Mouse (Mus musculus) embryonic facial prominence, embryonic 14.5 days (tissue): Measurements from ENCODE around the gene Cyp2d10. TPM values are rescaled to one million over a fixed set of nuclear protein-coding genes. Genes with fewer than 3 reads are reported as not detected.
"Not testable (repeated sequence)": the region's sequence is repeated elsewhere in the genome, so short reads cannot be mapped to it uniquely, and the experiment has no call there.

Source experiments
- ATAC-seq: fragments of 200-750 bp; cut with Nextera tagmentation; 2 replicates; pipeline ENCODE4 v1.8.0; 2017; ENCODE audit warnings: low read depth, moderate number of reproducible peaks, moderate TSS enrichment
- DNase-seq: peaks from one replicate; pipeline ENCODE4 v3.0.0-alpha.2; 2015; ENCODE audit warnings: low spot score
- H3K27ac ChIP-seq: fragments of 300-500 bp; sonication (generic); replicated peaks from 2 replicates; pipeline ENCODE4 v1.5.1; 2014; ENCODE audit warnings: low read depth, mild to moderate bottlenecking, low read length, moderate library complexity
- H3K27me3 ChIP-seq: fragments of 300-500 bp; sonication (generic); replicated peaks from 2 replicates; pipeline ENCODE4 v1.6.1; 2014; ENCODE audit warnings: low read length; ENCODE audit not compliant: control insufficient read depth, insufficient read depth
- H3K36me3 ChIP-seq: fragments of 300-500 bp; sonication (generic); 2 replicates; pipeline ENCODE4 v1.6.1; 2014; ENCODE audit warnings: low read length, mixed read lengths; ENCODE audit not compliant: control insufficient read depth, insufficient read depth
- H3K4me1 ChIP-seq: fragments of 300-500 bp; sonication (generic); 2 replicates; pipeline ENCODE4 v1.6.1; 2014; ENCODE audit warnings: antibody characterized with exemption, low read length; ENCODE audit not compliant: control insufficient read depth, insufficient read depth
- H3K4me2 ChIP-seq: fragments of 300-500 bp; sonication (generic); 2 replicates; pipeline ENCODE4 v1.6.1; 2014; ENCODE audit warnings: low read depth, mild to moderate bottlenecking, low read length, moderate library complexity, mixed read lengths
- H3K4me3 ChIP-seq: fragments of 300-500 bp; sonication (generic); 2 replicates; pipeline ENCODE4 v1.5.1; 2014; ENCODE audit warnings: low read depth, mild to moderate bottlenecking, low read length
- H3K9ac ChIP-seq: fragments of 300-500 bp; sonication (generic); 2 replicates; pipeline ENCODE4 v1.6.1; 2014; ENCODE audit warnings: low read depth, mild to moderate bottlenecking, low read length, moderate library complexity, mixed read lengths
- H3K9me3 ChIP-seq: fragments of 300-500 bp; sonication (generic); 2 replicates; pipeline ENCODE4 v1.6.1; 2016; ENCODE audit warnings: low read length; ENCODE audit not compliant: control insufficient read depth
- WGBS: fragments of 180-500 bp; shearing (Covaris S2); extraction: QIAGEN DNeasy Blood & Tissue Kit; methylation state at CpG from one replicate; pipeline ENCODE4 v1.1.7; 2014; 5-methylcytosine and 5-hydroxymethylcytosine counted together
- polyA plus RNA-seq: library from polyadenylated mRNA; unstranded; fragments of >200 nt; fragmentation: Nextera tagmentation; extraction: Ambion mirVana; gene quantifications from 2 replicates; pipeline ENCODE4 v1.2.1, GENCODE M21; 2014

Gene Cyp2d10
- not detected in 2 replicates for polyA plus RNA-seq

GRCm38 (mm10) chr15:82406981-82407380 is at the start of gene Cyp2d10:
Gene Cyp2d10, minus strand, starts transcription at chr15:82407195.
- H3K4me2 ChIP-seq, result no peak within 1 kb of the TSS
- ATAC-seq (no peak), DNase-seq (no peak)
- no peaks in the 10 kb centered on the region for H3K27me3 ChIP-seq
- no peaks in the 10 kb centered on the region for H3K36me3 ChIP-seq
- H3K9me3 ChIP-seq, result no peaks in the 10 kb centered on the region
- H3K27ac ChIP-seq, result no peak within 1 kb of the TSS
- WGBS, result 95% methylated on average over 6 of the region's 6 CpGs
- H3K4me1 ChIP-seq, result no peaks in the 10 kb centered on the region
- H3K9ac ChIP-seq, result no peak within 1 kb of the TSS
- H3K4me3 ChIP-seq, result no peak within 1 kb of the TSS

GRCm38 (mm10) chr15:82456086-82456790 is 49.2 kb upstream of the Cyp2d10 start:
- H3K9me3 ChIP-seq, H3K36me3 ChIP-seq, H3K27ac ChIP-seq, ATAC-seq, H3K4me3 ChIP-seq, DNase-seq, H3K9ac ChIP-seq, H3K4me2 ChIP-seq, H3K27me3 ChIP-seq, H3K4me1 ChIP-seq: not testable (repeated sequence)
- 83% methylated on average over 5 of the region's 6 CpGs for WGBS

GRCm38 (mm10) chr15:82453501-82453900 is 46.5 kb upstream of the Cyp2d10 start:
- not testable (repeated sequence) for H3K9me3 ChIP-seq, ATAC-seq, H3K4me3 ChIP-seq, DNase-seq, H3K4me1 ChIP-seq, H3K4me2 ChIP-seq, H3K27ac ChIP-seq, H3K27me3 ChIP-seq, H3K9ac ChIP-seq, H3K36me3 ChIP-seq
- WGBS, result 89% methylated on average over 6 of the region's 6 CpGs

DNA sequence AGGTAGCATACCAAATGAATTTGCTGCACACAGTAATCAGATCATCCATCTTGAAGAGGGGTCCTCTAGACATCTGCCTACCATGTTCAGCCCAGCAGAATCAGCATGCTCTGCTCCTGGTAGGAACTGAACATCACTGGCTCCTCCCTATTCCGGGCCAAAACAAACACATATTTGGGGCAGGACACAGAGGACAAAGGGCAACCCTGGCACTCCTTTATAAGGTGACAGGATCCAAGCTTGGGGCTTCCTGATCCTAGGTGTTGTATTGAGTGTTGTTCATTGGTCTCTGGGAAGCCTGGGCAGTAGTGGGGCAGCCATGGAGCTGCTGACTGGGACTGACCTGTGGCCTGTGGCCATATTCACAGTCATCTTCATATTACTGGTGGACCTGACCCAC is 45.1 kb upstream of the Cyp2d10 start:
- H3K4me3 ChIP-seq, ATAC-seq, H3K9ac ChIP-seq, H3K36me3 ChIP-seq, H3K9me3 ChIP-seq, DNase-seq, H3K4me2 ChIP-seq, H3K27ac ChIP-seq, H3K4me1 ChIP-seq, H3K27me3 ChIP-seq: not testable (repeated sequence)
- WGBS, result 94% methylated on average over 1 of the region's 1 CpGs

- DNase-seq, H3K9ac ChIP-seq, H3K9me3 ChIP-seq, H3K4me1 ChIP-seq, ATAC-seq, H3K4me2 ChIP-seq, H3K27ac ChIP-seq, H3K4me3 ChIP-seq, H3K27me3 ChIP-seq, H3K36me3 ChIP-seq: not testable (repeated sequence)
- 58% methylated on average over 2 of the region's 2 CpGs for WGBS
These were observed 43.0 kb upstream of the Cyp2d10 start for GRCm38 (mm10) chr15:82450045-82450444.

- Histone ChIP-seq H3K36me3 (no peaks in the 10 kb centered on the region), H3K4me1 (no peaks in the 10 kb centered on the region), H3K4me3 (no peak overlapping the region), H3K4me2 (no peak overlapping the region), H3K9ac (no peak overlapping the region), H3K27ac (no peak overlapping the region), H3K27me3 (no peaks in the 10 kb centered on the region), H3K9me3 (no peaks in the 10 kb centered on the region)
- no peak for ATAC-seq
- no peak for DNase-seq
- 65% methylated on average over 8 of the region's 8 CpGs for WGBS
These were observed 38.2 kb upstream of the Cyp2d10 start for GRCm38 (mm10) chr15:82445196-82445595.

- H3K9me3 ChIP-seq, result no peaks in the 10 kb centered on the region
- ATAC-seq, result no peak
- no peak for DNase-seq
- no peak overlapping the region for H3K9ac ChIP-seq
- H3K27ac ChIP-seq, result no peak overlapping the region
- no peaks in the 10 kb centered on the region for H3K4me1 ChIP-seq
- H3K4me3 ChIP-seq, result no peak overlapping the region
- no peaks in the 10 kb centered on the region for H3K27me3 ChIP-seq
- WGBS, result 91% methylated on average over 3 of the region's 3 CpGs
- no peak overlapping the region for H3K4me2 ChIP-seq
- no peaks in the 10 kb centered on the region for H3K36me3 ChIP-seq
These were observed 36.7 kb upstream of the Cyp2d10 start for GRCm38 (mm10) chr15:82443658-82444057.

DNA sequence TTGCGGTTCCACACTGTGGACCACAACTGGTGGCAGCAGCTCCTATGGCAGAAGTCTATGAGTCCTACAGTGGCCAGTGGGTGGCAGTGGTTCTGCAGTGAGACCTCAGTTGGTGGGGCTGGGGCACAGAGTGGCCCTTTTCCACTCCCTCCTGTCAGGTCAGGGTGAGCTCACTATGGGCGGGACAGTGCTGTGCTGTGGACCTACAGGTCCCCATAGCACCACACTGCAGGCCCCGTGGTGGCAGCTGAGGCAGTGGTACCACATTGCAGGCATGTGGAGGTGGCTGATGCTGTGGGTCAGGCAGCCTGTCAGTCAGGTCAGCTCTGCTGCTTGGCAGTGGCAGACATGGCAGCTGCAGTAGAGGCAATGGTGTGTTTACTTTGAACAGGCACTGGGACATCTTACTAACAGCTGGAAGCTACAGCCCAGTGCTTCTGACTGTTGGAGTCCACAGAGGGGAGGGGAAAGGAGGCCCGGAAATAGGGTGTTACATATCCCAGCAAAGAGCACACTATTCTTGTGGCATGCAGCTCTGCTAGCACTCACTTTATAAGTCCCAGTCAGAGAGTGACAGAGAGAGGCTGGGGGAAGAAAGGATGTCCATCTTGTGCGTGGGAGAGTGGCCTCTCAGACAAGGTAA is 31.1 kb upstream of the Cyp2d10 start:
- H3K9me3 ChIP-seq, result 0 out of 2 replicates have a peak, but pooled peaks cover 6% of the 10 kb centered on the region
- 58% methylated on average over 5 of the region's 5 CpGs for WGBS
- no peak overlapping the region for H3K27ac ChIP-seq
- H3K36me3 ChIP-seq, result no peaks in the 10 kb centered on the region
- H3K4me2 ChIP-seq, result no peak overlapping the region
- H3K4me1 ChIP-seq, result no peaks in the 10 kb centered on the region
- DNase-seq (peak; percentile 2), ATAC-seq (no peak)
- H3K9ac ChIP-seq, result no peak overlapping the region
- H3K27me3 ChIP-seq, result no peaks in the 10 kb centered on the region
- H3K4me3 ChIP-seq, result no peak overlapping the region

- Histone ChIP-seq H3K9ac (no peak overlapping the region), H3K9me3 (0 out of 2 replicates have a peak, but pooled peaks cover 11% of the 10 kb centered on the region), H3K27me3 (no peaks in the 10 kb centered on the region), H3K27ac (no peak overlapping the region), H3K36me3 (no peaks in the 10 kb centered on the region), H3K4me2 (no peak overlapping the region), H3K4me1 (no peaks in the 10 kb centered on the region), H3K4me3 (no peak overlapping the region)
- 79% methylated on average over 2 of the region's 2 CpGs for WGBS
- DNase-seq, result no peak
- no peak for ATAC-seq
These were observed 28.6 kb upstream of the Cyp2d10 start for GRCm38 (mm10) chr15:82435606-82436005.
